Mouse (Mus musculus) yolk sac, embryonic 10.5 days (tissue): ENCODE results near the gene Rad51b.
"Not testable (repeated sequence)": the region's sequence is repeated elsewhere in the genome, so short reads cannot be mapped to it uniquely, and the experiment has no call there.

Experiments used
- DNase-seq: peaks from one replicate; pipeline ENCODE4 v3.0.0-alpha.2; 2017; ENCODE audit warnings: low spot score

Gene Rad51b

DNA sequence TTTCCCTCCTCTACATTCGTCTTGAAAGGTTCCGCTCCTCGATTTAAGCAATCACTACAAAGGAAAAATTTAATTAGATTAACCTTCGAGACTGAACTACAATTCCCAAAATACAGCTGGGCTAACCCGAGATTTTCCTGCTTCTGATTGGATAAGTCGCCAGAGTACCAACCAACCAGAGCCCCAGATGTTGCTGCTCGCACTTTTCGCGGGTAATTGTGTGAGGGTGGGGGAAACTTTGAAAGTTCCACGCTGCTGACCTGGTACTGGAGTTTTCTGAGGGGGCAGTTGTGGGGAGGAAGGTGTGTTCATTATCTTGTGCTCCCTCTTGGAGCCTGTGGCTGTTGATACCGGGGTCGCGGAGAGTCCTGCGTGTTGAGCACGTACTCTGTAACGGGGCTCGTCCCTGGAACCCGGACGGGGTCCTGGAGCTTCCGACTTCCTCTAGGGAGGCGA, at the start of gene Rad51b:
Gene Rad51b, plus strand, starts transcription at position 162 of the 456 bp plus-strand sequence.
- peak; percentile 88 for DNase-seq

- DNase-seq: no peak
Observed at GRCm38 (mm10) chr12:79248110-79248509, 49.0 kb upstream of the Rad51b start.

- DNase-seq: peak; percentile 50
Observed at GRCm38 (mm10) chr12:79253294-79254053, 43.6 kb upstream of the Rad51b start.

GRCm38 (mm10) chr12:79254975-79255374, 42.1 kb upstream of the Rad51b start:
- no peak for DNase-seq

DNA sequence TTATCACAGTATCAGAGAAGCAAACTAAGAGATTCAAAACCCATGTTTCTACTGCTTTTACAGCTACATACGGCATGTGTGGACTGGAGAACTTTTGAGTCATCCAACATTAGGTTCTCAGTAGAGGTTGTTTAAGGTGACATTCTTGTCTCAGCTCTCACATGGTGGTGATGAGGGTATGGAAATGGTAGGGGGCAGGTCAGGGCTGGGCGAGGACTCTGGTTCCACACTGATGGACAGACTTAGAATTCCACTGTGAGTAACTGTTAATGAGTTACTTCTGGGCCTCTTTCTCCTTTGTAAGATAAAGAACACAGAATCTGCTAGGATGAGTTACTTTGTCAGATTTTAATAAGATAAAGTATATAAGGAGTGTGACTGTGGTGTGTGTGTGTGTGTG, 36.9 kb upstream of the Rad51b start:
- peak; percentile 30 for DNase-seq

DNA sequence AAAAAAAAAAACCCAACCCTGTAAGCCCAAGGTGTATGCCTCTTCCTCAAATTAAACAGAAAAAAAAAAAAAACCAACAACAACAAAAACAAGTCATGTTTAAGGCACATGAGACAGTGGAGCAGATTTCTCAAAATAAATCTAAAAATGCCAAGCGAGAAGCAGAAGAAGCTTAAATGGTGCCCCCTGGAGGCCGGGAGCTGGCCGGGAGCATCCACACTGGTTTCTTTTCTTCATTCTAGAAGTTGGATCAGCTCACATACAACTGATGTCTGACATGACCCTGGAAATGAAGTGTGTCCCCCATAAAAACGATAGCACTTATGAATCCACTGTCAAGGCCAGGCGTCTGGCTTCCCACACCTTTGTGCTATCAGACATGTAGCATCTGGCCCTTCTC, 36.0 kb upstream of the Rad51b start:
- DNase-seq: no peak

GRCm38 (mm10) chr12:79272604-79273003, 24.5 kb upstream of the Rad51b start:
- peak; percentile 36 for DNase-seq

DNA sequence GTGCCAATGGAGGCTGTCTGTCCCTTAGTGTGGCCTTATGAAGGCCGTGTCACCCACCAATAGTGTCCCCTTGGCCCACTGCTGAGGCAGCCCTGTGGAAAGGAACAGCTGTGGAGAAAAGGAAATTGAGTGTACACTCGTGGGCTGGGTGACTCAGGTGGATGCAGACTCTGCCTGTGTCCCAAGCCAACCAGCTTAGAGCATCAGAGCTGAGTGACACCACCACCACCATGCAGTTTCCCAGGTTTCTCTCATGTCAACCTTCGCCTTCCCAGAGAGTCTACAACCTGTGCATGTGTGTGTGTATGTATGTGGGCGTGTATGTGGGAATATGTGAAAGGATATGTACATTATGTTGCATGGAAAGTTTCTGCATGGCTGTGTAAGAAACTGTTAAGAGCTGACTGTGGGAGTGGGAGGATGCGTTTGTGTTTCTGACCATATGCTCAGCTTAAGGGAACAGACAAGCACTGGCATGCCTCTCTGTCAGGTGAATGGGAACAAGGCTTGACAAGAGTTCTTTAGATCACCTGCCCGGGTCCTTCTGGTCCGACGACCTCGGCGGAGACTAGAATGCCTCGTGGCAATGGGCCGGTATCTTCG, 17.5 kb upstream of the Rad51b start:
- DNase-seq: no peak

- no peak for DNase-seq
Observed at GRCm38 (mm10) chr12:79282595-79282994, 14.5 kb upstream of the Rad51b start.

- DNase-seq: peak; percentile 82
Observed at GRCm38 (mm10) chr12:79292874-79293273, 4.2 kb upstream of the Rad51b start.

DNA sequence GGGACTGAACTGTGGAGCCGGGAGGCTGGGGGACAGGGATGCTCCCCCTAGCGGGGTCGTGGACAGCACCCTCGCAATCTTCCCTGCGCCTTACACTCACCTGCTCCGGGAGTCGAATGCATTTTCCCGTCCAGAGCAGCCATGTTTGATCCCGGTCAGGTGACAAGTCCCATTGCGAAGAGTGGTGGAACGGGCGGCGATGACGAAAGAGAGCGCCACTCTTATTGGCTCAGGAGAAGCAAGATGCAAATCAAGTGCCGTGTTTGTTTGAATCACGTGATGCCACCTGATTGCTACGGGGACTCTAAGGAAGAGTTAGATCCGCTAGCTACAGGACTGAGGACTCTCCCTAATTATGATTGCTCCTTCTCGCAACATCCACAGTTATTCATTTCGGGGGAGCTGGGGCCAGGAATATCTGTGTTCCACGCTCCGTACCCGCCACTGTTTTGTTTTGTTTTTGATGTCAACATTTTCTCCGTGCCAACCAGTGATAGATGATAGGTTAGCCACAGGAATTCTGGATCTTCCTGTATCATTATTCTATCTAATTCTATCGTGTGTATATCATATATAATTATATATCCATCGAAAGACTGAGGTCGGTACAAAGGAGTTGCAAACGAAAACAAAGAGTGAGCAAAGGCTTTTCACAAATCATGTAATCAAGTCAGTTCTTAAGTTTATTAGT, 811 bp upstream of the Rad51b start, which contains the start of gene Zfyve26:
Gene Zfyve26, minus strand, starts transcription at position 179 of the 691 bp plus-strand sequence.
- DNase-seq: peak; percentile 96

DNA sequence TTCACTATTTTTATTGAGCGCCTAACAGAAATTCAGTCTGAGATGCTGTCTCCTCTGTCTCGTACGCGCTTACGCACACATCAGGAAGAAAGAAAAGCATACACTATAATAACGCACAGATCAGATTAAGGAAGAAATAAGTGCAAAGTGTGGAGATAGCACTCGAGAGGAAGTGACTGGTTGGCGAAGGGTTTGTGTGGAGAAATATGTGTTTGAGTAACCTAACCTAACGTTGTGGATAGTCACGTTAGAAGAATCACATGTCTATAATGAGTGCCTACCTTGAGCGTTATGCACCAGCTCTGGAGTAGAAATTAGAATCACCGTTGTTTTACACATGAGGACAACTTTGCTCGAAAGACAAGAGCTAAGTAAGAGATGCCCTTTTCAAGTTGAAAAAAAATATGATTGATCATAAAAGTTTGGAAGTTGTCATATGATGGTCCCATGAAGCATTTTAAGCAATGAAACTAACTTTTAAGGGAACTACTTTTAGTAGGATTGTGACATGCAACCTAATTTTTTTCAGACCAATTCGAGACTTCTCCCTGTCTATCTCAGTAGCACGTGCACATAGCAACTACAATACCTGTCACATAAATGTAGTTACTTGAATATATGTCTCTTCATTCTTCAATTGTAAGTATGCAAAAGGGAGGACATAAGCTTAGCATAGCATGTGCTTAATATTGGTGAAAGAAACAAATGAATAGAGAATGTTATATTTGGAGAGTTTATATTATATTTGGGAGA, 978 bp downstream of the Rad51b start:
- DNase-seq: no peak

GRCm38 (mm10) chr12:79301802-79302201, 4.7 kb downstream of the Rad51b start:
- no peak for DNase-seq

DNA sequence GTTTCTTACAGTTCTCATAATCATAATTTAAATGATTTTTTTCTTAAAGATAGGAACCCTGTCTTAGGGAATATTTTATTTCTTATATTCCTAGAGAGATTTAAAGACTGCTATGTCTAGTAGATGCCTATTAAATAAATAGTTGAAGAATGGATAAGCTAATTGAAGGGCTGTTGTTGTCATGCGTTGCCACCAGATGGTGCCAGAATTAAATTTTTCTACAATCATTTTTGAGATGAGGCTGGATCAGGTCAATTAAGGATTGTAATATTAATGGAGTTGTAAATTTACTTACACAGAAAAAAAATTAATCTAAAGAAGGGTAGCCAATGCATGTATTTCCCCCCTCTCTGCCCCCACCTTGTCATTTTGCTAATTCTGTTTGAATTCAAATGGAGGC, 8.0 kb downstream of the Rad51b start:
- DNase-seq: no peak

- DNase-seq: no peak
Observed at GRCm38 (mm10) chr12:79306013-79306412, 8.9 kb downstream of the Rad51b start.

DNA sequence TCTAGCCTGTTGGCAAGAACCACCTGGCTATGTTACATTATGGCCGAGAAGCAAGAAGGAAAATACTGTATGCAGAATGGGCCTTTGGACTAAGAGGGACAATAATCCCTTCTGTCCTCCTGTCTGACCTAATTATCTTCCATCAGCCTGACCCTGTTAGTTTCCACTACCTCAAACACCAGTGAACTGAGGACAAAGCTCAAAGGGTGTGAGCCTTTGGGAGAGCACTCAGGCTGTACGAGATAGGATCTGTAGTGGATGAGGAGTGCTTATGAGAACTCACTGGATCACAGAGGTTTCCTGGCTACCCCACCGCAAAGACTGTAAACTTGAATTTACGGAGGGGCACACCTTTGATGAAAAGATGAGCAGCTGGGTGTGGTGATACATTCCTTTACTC, 16.6 kb downstream of the Rad51b start:
- no peak for DNase-seq

DNA sequence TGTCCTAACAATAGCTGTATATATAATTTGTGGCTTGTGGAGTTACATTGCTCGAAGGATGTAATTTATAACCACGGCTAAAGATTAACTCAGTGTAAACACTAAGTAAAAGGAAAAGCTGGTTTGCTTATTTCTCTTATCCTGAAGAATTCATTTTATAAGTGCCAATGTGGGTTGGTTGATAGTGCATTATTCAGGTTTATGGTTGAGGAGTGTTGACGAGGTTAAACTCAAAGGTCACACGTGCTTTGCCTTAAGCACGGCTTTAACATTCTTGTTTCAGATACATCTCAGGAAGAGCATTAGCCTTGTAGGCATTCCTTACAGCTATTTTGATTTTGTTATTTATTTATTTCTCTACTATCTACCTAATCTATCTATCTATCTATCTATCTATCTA, 20.3 kb downstream of the Rad51b start:
- DNase-seq: no peak

- DNase-seq: no peak
Observed at GRCm38 (mm10) chr12:79320895-79321294, 23.8 kb downstream of the Rad51b start.

DNA sequence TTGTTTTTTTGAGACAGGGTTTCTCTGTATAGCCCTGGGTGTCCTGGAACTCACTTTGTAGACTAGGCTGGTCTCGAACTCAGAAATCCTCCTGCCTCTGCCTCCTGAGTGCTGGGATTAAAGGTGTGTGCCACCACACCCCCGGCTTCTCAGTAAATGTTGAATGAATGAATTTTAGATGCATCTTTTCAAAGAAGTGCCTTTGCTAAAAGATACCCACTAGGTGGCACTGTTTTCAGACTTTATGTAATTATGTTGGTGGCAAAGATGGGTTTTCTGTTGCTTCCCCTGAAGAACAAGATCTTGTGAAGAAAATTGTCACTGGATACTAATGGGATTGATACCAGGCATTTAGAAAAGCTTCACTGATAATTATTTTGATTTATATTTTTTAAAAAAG, 25.5 kb downstream of the Rad51b start:
- not testable (repeated sequence) for DNase-seq

DNA sequence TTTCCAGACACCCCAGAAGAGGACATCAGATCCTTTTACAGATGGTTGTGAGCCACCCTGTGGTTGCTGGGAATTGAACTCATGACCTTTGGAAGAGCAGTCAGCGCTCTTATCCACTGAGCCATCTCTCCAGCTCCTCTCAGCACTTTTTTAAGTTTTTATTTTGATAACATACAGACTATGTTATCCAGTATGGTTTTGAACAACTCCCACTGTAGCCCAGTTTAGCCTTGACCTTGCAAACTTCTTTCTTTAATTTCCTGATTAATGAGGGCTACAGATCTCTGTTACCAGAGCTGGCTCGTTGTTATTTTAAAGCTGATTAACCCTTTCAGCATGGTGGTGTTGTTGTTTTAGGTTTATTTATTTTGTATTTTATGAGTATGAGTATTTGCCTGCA, 29.2 kb downstream of the Rad51b start:
- peak; percentile 23 for DNase-seq

DNA sequence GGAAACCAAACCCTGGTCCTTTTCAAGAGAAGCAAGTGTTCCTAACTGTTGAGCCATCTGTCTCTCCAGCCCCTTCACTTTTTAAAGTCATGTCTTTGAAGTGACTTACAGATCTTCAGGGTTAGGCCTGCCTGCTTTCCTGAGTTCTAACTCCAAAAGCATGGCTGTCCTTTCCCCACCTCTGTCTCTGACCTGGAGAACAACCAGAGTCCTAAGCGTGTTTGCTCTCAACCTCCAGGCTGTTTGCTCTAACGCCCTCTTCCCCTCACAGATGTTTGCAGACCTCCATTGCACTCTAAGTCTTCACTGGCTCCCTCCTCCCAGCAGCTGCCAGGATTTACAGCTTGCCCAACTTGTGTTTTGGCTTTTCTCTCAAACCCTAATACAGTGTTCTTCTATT, 29.7 kb downstream of the Rad51b start:
- peak; percentile 59 for DNase-seq

DNA sequence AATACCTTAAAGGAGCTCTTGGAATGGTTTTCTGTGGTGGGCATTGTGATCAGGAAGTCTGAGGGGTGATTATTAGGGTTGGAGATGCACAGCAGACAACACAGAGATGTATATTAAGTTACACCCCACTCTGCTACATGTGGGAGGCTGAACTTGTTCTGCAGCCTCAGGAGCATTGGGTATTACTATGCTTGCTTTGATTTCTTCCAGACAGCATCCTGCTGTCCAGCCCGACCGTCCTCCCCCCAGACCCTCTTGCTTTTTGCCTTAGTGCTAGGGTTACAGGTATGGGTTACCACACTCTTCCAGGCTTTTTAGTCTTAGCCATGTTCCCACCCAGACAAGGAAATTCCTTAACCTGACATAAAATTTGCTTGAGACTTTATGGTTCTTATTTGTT, 30.8 kb downstream of the Rad51b start:
- DNase-seq: no peak
